Mouse (Mus musculus) myocyte (in vitro differentiated cells): ENCODE measurements around the gene Ak8. TPM values are rescaled to one million over a fixed set of nuclear protein-coding genes. Genes with fewer than 3 reads are reported as not detected.

ENCODE experiments used
- H3K27me3 ChIP-seq: one replicate; pipeline ENCODE4 v1.6.1; 2011; ENCODE audit not compliant: control insufficient read depth, insufficient read depth, insufficient read length
- H3K36me3 ChIP-seq: one replicate; pipeline ENCODE4 v1.6.1; 2011; ENCODE audit not compliant: control insufficient read depth, insufficient read depth
- H3K4me2 ChIP-seq: one replicate; pipeline ENCODE4 v1.6.1; 2011; ENCODE audit warnings: low read depth, control low read depth
- H3K4me3 ChIP-seq: one replicate; pipeline ENCODE4 v1.5.1; 2011; ENCODE audit warnings: mild to moderate bottlenecking, control low read depth, moderate library complexity
- H3K79me2 ChIP-seq: one replicate; pipeline ENCODE4 v1.6.1; 2011; ENCODE audit not compliant: control insufficient read depth, insufficient read depth
- H3ac ChIP-seq: one replicate; pipeline ENCODE4 v1.6.1; 2011; ENCODE audit not compliant: control insufficient read depth, insufficient read length
- CEBPB ChIP-seq: IDR thresholded peaks from 2 replicates; pipeline ENCODE4 v1.6.1; 2011; ENCODE audit warnings: mild to moderate bottlenecking, moderate library complexity; ENCODE audit not compliant: poor library complexity, insufficient read depth, severe bottlenecking
- E2F4 ChIP-seq: IDR thresholded peaks from one replicate; pipeline ENCODE4 v1.6.1; 2011; ENCODE audit warnings: mild to moderate bottlenecking, control low read depth, moderate library complexity; ENCODE audit not compliant: insufficient read depth
- MAX ChIP-seq: IDR thresholded peaks from one replicate; pipeline ENCODE4 v1.6.1; 2011; ENCODE audit warnings: low read depth, mild to moderate bottlenecking, control low read depth
- MYOD1 ChIP-seq, 3 experiments: IDR thresholded peaks; one replicate each; pipeline ENCODE4 v1.6.1; 2011; ENCODE audit warnings: control low read depth in 2 of 3, low read depth in 2 of 3, mild to moderate bottlenecking in 2 of 3, moderate library complexity in 1 of 3; ENCODE audit not compliant: insufficient read length in 2 of 3, control insufficient read depth in 1 of 3
- MYOG ChIP-seq, 3 experiments: IDR thresholded peaks; one replicate each; pipeline ENCODE4 v1.6.1; 2011; ENCODE audit warnings: control low read depth in 2 of 3, low read depth in 2 of 3, mild to moderate bottlenecking in 2 of 3; ENCODE audit not compliant: insufficient read length in 2 of 3, control insufficient read depth in 1 of 3, insufficient read depth in 1 of 3
- POLR2A ChIP-seq: IDR thresholded peaks from one replicate; pipeline ENCODE4 v1.6.1; 2011; ENCODE audit warnings: low read depth, mild to moderate bottlenecking, control low read depth, moderate library complexity; ENCODE audit not compliant: insufficient read length
- POLR2AphosphoS2 ChIP-seq: IDR thresholded peaks from one replicate; pipeline ENCODE4 v1.6.1; 2011; ENCODE audit warnings: low read depth, control low read depth; ENCODE audit not compliant: insufficient read length
- REST ChIP-seq: IDR thresholded peaks from one replicate; pipeline ENCODE4 v1.6.1; 2011; ENCODE audit warnings: mild to moderate bottlenecking, control low read depth, moderate library complexity; ENCODE audit not compliant: insufficient read depth, insufficient read length
- SRF ChIP-seq: IDR thresholded peaks from one replicate; pipeline ENCODE4 v1.6.1; 2011; ENCODE audit warnings: low read depth; ENCODE audit not compliant: control insufficient read depth, insufficient read length
- TCF12 ChIP-seq: IDR thresholded peaks from one replicate; pipeline ENCODE4 v1.6.1; 2011; ENCODE audit warnings: mild to moderate bottlenecking, control low read depth; ENCODE audit not compliant: poor library complexity, insufficient read depth, severe bottlenecking
- TCF3 ChIP-seq: IDR thresholded peaks from one replicate; pipeline ENCODE4 v1.6.1; 2011; ENCODE audit warnings: low read depth, control low read depth; ENCODE audit not compliant: insufficient read length
- USF1 ChIP-seq: IDR thresholded peaks from one replicate; pipeline ENCODE4 v1.6.1; 2011; ENCODE audit warnings: low read depth, mild to moderate bottlenecking, control low read depth, moderate library complexity
- polyA plus RNA-seq: library from polyadenylated mRNA; unstranded; fragments of >200 nt; fragmentation: generic; extraction: Trizol; gene quantifications from one replicate; pipeline ENCODE4 v1.2.1, GENCODE M21; 2012; ENCODE audit warnings: missing spikeins

The Ak8 gene
- 0.59 TPM for polyA plus RNA-seq

DNA sequence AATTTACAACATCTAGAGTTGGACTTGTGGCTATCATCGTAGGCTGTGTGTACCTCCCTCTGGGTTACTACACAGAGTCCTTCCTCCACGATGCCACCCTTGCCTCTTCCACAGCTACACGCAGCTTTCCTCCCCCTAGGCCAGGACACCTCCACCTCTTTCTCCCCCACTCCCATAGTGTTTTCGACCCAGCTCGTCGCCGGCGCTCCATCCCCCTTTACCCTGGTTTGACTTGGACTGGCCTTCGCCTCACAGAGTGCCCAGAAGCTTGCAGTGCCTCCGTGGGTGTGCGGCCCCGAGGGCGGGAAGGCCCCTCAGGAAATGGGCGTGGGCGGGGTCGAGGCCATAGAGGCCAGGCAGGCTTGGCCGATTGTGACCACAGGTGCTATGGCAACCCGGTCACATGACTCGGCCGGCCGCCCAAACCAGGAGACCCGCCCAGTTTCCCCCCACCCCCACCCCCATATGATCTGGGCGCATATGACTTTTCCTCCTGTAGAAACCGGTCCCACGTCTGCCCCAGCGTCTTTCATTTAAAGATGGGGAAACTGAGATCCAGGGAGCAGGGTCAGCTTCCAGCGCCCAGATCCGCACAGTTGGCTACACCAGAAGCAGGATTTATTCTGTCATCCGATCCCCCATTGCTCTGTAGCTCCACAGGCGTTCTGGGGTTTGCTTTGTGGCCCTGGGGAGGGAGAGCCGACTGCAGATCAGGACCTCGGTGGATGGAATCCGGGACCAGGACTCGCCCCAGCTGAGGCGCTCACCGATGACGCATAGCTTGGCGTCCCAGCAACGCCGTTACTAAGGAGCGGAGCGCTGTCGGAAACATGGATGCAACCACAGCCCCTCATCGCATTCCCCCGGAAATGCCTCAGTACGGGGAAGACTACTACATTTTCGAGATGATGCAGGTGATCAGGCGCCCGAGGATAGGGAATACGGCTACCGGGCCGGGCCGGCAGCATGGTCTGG, at the start of gene Ak8, which contains the start of gene Spaca9:
TSS of gene Ak8 (plus strand) at position 804 of the 975 bp plus-strand sequence.
TSS of gene Spaca9 (minus strand) at position 367 of the 975 bp plus-strand sequence.
- Histone ChIP-seq H3ac (peak within 1 kb of the TSS; percentile 5), H3K36me3 (no peaks in the 10 kb centered on the region), H3K4me3 (peak within 1 kb of the TSS; percentile 52), H3K79me2 (no peaks in the 10 kb centered on the region), H3K27me3 (peaks cover 24% of the 10 kb centered on the region), H3K4me2 (peak within 1 kb of the TSS; percentile 91)
- TF ChIP-seq CEBPB (no peak), TCF3 (no peak), REST (no peak), SRF (no peak), MYOG (IDR thresholded peaks at IDR 0.05; ENCODE audit: control insufficient read depth in 1 of 3, insufficient read depth in 1 of 3, insufficient read length in 2 of 3, low read depth in 2 of 3) (no peak), TCF12 (no peak), MAX (no peak), USF1 (peak; percentile 48), MYOD1 (IDR thresholded peaks at IDR 0.05; ENCODE audit: control insufficient read depth in 1 of 3, insufficient read length in 2 of 3, low read depth in 2 of 3) (no peak)

DNA sequence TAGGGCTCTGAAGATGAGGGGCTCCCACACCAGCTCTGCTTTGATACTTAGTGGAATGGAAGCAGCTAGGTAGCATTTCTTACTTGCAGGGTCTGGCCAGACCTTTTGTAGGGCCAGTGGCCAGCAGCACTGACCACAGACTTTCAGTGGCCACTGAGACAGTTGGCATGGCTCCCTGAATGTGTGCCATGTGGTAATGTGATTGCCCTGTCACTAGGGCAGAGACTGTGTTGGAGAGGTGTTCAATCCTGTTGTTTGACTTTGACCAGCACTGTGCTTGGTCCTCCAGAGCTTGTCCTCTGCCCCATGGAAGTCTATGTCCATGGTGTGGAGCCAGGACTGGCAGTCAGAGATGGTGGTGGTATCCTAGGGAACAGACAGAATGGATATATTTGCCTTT, 49.4 kb upstream of the Ak8 start:
- Histone ChIP-seq H3K36me3 (no peaks in the 10 kb centered on the region), H3K4me3 (no peak overlapping the region), H3K27me3 (no peaks in the 10 kb centered on the region), H3ac (no peak overlapping the region), H3K79me2 (peaks cover 22% of the 10 kb centered on the region), H3K4me2 (no peak overlapping the region)
- no peak for TF ChIP-seq REST
- TF ChIP-seq SRF, result no peak

DNA sequence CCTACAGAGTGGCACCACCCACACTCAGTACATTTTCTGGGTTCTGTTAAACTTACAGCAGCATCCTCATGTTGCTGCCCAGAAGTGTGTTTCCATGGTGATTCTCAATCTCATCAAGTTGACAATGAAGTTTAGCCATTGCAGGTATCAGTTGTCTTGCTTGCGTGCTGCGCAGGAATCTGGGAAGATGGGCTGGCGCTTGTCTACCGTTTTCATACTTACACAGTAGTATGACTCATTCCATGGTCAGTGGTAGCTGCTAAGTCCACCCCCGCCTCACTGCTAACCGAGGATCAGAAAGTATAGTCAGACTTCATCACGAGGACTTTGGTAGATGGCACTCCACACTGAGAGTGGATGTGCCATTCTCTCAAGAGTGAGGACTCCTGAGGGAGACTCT, 46.6 kb upstream of the Ak8 start:
- TF ChIP-seq REST (no peak), MAX (no peak), POLR2A (no peak), POLR2AphosphoS2 (no peak), MYOD1 (IDR thresholded peaks at IDR 0.05; ENCODE audit: control insufficient read depth in 1 of 3, insufficient read length in 2 of 3, low read depth in 2 of 3) (no peak), TCF12 (no peak), SRF (no peak), CEBPB (no peak), E2F4 (no peak), TCF3 (no peak), USF1 (no peak), MYOG (IDR thresholded peaks at IDR 0.05; ENCODE audit: control insufficient read depth in 1 of 3, insufficient read depth in 1 of 3, insufficient read length in 2 of 3, low read depth in 2 of 3) (no peak)
- Histone ChIP-seq H3K4me2 (no peak overlapping the region), H3K27me3 (no peaks in the 10 kb centered on the region), H3K4me3 (no peak overlapping the region), H3ac (no peak overlapping the region), H3K79me2 (peaks cover 5% of the 10 kb centered on the region), H3K36me3 (peaks cover 4% of the 10 kb centered on the region)

DNA sequence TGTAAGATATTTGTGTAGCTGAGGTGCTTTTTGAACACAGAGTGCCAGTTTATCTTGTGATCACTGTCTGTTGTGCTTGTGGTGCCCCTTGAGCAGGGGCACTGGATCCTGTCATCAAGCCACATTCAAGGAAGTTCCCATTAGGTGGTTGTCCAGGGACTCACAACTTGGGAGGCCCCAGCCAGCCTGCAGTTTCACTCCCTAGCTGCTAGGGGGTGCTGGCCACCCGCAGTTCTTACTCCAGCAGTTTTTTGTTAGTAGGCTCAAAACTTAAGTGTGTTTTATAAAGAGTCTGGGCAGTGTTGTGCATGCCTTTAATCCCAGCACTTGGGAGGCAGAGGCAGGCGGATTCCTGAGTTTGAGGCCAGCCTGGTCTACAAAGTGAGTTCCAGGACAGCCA, 45.7 kb upstream of the Ak8 start:
- Histone ChIP-seq H3K4me2 (no peak overlapping the region), H3ac (no peak overlapping the region), H3K4me3 (no peak overlapping the region), H3K27me3 (no peaks in the 10 kb centered on the region), H3K36me3 (peaks cover 12% of the 10 kb centered on the region), H3K79me2 (peaks cover 1% of the 10 kb centered on the region)
- no peak for TF ChIP-seq TCF3
- no peak for TF ChIP-seq MYOG (IDR thresholded peaks at IDR 0.05; ENCODE audit: control insufficient read depth in 1 of 3, insufficient read depth in 1 of 3, insufficient read length in 2 of 3, low read depth in 2 of 3)

DNA sequence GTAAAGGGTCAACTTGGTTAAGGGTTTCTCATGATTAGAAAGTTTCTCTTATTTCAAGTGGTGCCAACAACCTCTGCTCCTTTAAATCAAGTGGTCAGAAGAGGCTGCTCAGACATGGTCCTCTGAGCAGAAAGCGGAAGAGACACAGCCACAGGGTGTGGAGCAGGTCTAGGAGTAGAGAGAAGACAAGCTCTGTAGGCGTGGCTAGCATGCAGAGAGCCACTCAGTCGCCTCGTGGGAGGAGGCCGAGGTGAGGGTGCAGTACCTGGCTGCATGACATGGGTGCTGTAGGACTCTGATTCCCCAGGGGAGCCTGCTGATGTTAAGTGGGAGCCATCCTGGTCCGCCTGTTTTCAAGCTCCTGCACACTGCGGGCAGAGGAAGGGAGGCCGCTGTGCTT, 43.7 kb upstream of the Ak8 start:
- no peaks in the 10 kb centered on the region for H3K27me3 ChIP-seq
- no peaks in the 10 kb centered on the region for H3K79me2 ChIP-seq
- no peak overlapping the region for H3K4me2 ChIP-seq
- H3K4me3 ChIP-seq, result no peak overlapping the region
- H3K36me3 ChIP-seq, result peaks cover 29% of the 10 kb centered on the region
- TF ChIP-seq CEBPB (no peak), REST (no peak), POLR2A (no peak), SRF (no peak), E2F4 (no peak), MAX (no peak), USF1 (no peak), TCF3 (no peak), MYOD1 (IDR thresholded peaks at IDR 0.05; ENCODE audit: control insufficient read depth in 1 of 3, insufficient read length in 2 of 3, low read depth in 2 of 3) (no peak), POLR2AphosphoS2 (no peak), MYOG (IDR thresholded peaks at IDR 0.05; ENCODE audit: control insufficient read depth in 1 of 3, insufficient read depth in 1 of 3, insufficient read length in 2 of 3, low read depth in 2 of 3) (no peak), TCF12 (no peak)
- H3ac ChIP-seq, result no peak overlapping the region
